In genomic region chr10:28754927-28755326, GRCm38 (mm10) we compare ENCODE assay signal across 18 mouse cellular contexts.
DNase-seq lines count a peak whose midpoint lies in the region; ATAC-seq lines count a peak whose summit lies in the region.
"Had no signal": no experiment of that assay in that cellular context is flagged by ENCODE, and none has a peak within 500 bp of the region (broad histone marks: within the 10 kb centered on the region; RNA-seq: fewer than 3 reads in every experiment).

No protein-coding gene starts in this region.

- ATAC-seq in granulocyte monocyte progenitor cell, adult 5-6 weeks (replicated peaks; ENCODE audit: poor library complexity, severe bottlenecking) = no peak
- ATAC-seq: activated CD4-positive, CD25-positive, alpha-beta regulatory T cell, adult 4 months; liver, postnatal 0 days; lung, postnatal 0 days had no signal

- peak; percentile 29 for DNase-seq in layer of hippocampus, adult 11-12 months (ENCODE audit: low spot score)
- DNase-seq in layer of hippocampus, postnatal 10 days (ENCODE audit: low spot score in 2 of 2) = no peak
- DNase-seq in brain, embryonic 18.5 days (ENCODE audit: low read depth, low spot score) = peak; percentile 18
- peak; percentile 10 for DNase-seq in forelimb bud, embryonic 11.5 days (ENCODE audit: low read depth, low spot score)
- DNase-seq in telencephalon, adult 2 months (ENCODE audit: low read depth, low spot score) = peak; percentile 65
- no peak for DNase-seq in urinary bladder, postnatal 36 days (ENCODE audit: low spot score in 2 of 2)
- DNase-seq: adrenal gland, adult 8-10 months; cerebellum, adult 8-10 months; cerebellum, postnatal 36 days; gastrocnemius, postnatal 25 days; heart, postnatal 36 days; kidney, adult 8-10 months; kidney, postnatal 14 days; liver, postnatal 0 days; right cerebral cortex, postnatal 14 days had no signal

Comparison
In these comparisons a context has a peak if more than half of its experiments do, and no peak if none do; other contexts are left out.
1. DNase-seq: peak in layer of hippocampus, adult 11-12 months (single experiment), brain, embryonic 18.5 days (single experiment), forelimb bud, embryonic 11.5 days (single experiment) and telencephalon, adult 2 months (single experiment); none in layer of hippocampus, postnatal 10 days (0 of 2) and urinary bladder, postnatal 36 days (0 of 2).